Mouse (Mus musculus): Measurements from ENCODE around the gene Pkp4. TPM values are rescaled to one million over a fixed set of nuclear protein-coding genes. Genes with fewer than 3 reads are reported as not detected.
"Not testable (repeated sequence)": the region's sequence is repeated elsewhere in the genome, so short reads cannot be mapped to it uniquely, and the experiment has no call there.

Pkp4 gene
- total RNA-seq, 2 experiments from 2014 or later, result 19.6 to 32.3 TPM

DNA sequence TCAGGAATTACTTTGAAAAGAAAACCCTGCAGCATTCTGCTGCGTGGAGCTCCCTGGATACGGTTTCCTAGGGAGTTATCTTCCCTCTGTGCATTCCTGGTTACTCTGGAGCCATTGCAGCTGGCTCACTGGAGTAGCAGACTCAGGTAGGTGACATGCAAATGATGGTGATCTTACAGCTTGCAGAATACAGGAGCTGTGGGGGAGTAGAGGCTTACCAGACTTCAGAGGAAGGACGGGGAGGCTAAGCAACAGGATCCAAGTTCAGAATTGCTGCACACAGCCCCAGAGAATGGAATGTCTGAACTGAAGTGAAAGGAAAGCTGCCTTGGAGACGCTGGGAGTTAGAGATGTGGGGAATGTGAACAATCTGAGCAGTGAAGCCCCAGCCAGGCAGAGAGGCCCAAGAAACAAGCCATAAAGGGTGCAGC is 200.7 kb downstream of the Pkp4 start:
- DNase-seq, result no peak
- intact Hi-C loops (cut with DNase I), result no loop called here

DNA sequence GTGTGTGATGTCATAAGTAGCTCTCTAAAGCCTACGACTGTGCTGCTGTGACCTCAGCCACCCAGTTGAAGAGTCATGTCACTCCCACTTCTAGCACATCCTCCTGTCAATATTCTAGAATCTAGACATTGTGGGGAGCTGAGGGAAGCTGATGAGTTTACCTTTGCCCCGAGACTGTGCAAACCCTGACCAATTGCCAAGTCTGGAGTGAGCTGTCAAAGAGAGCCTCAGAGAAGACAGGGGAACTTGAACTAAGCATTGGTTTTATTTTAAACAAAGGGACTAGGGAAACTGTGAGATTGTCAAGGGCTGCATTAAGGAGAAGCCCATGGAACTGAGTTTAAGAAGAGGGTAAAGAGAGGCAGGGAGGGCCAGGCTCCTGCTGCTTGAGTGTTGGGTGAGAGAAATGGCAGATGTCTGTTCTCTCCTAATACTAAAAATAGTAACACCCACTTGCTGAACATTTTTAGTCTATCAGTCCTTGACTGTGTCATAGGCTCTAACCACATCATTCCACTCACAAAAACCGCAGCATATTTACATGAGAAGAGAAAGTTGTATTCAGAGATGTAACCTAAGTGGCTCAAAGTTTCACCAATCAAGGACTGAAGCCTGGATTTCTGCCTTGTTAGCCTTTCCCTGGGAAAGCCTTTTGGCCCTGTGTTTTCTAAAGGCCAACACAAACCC is 203.6 kb downstream of the Pkp4 start:
- intact Hi-C loops (cut with DNase I), result no loop called here
- no peak for DNase-seq

DNA sequence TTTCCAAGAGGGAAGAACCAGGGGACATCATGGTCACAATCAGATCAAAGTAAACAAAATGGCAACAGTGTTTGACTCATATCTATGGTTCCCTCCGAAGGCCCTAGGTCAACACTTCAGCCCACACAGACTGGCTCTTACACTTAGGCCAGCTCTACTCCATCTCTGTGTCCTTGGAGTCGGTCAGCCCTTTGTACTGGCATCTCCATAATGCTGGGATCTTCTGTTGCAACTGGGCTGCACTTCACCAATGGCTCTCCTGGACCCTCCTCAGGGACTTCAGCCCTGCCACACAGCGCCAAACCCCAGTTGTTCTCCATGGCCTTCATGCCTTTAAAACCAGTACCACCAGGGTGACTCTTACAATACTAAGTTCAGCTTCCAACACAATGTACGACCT is 206.5 kb downstream of the Pkp4 start:
- intact Hi-C loops (cut with DNase I), result no loop called here
- no peak for DNase-seq

DNA sequence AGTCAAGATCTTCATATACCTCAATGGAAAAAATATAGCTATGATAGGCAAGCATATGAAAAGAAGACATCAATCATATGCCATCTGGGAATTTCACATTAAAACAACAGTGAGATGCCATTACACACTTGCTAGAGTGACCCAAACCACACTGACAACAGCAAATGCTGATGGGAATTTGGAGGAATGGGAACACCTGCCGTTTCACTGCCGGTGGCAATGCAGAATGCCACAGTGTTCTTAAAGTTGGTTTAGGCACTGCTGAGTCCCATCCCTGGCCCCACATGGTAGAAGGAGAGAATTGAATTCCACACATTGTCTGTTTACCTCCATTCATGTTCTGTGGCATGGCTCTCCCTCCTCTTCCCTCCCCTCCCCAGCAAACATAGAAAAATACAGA is 212.5 kb downstream of the Pkp4 start:
- intact Hi-C loops (cut with DNase I), result no loop called here
- DNase-seq, result no peak

DNA sequence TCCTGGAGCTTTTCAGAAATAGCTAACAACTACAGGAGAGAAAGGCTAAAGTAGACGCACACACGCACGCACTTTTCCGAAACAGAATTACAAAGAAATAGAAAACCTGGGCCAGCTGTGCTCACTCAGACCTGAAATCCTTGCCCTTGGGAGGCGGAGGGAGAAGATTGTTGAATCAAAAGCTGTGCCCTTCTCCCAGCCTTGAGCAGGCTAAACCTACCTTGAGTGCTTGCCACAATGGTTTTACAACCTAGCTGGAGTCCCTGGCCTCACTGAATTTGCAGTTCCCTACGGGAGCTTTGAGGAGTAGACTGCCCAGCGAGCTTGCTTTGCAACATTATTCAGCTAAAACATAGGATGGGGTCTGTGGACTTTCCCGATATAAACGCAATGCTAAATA is 217.4 kb downstream of the Pkp4 start:
- no peak for DNase-seq
- intact Hi-C loops (cut with DNase I), result no loop called here

DNA sequence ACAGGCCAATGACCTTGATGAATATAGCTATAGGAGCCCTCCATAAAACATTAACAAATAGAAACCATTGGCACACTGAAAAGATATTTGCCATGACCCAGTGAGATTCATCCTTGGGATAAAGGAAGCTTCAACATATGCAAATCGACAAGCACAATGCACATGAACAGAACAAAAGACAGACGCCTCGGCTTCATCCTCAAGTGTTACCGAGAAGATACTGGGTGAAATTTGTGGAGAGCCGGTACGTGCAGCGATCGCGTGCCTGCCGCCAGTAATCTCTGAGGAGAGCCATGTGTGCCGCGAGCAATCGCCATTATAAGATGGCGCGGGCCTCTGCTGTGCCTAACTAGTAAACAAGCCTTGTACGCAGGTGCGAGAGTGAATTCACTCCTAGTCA is 218.2 kb downstream of the Pkp4 start:
- intact Hi-C loops (cut with DNase I); DNase-seq: not testable (repeated sequence)

DNA sequence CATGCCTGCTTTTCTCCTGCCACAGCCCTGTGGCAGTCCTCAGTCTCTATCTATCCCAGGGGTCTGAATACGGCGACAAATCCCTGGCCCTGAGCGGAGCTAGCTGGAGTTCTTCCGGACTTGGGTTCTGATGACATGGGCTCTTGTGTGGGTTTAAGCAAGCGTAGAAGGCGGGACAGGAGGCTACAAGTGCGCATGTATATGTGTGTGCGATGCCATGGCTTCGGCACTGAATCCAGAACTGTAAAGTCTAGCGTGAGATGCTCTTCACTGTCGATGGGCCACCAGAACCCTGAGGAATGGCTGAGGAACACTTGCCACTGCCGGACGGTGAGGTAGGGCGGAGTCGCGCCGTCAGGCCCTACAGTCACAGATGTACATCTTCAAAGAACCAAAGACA is 222.6 kb downstream of the Pkp4 start:
- intact Hi-C loops (cut with DNase I), result no loop called here
- DNase-seq, result no peak

DNA sequence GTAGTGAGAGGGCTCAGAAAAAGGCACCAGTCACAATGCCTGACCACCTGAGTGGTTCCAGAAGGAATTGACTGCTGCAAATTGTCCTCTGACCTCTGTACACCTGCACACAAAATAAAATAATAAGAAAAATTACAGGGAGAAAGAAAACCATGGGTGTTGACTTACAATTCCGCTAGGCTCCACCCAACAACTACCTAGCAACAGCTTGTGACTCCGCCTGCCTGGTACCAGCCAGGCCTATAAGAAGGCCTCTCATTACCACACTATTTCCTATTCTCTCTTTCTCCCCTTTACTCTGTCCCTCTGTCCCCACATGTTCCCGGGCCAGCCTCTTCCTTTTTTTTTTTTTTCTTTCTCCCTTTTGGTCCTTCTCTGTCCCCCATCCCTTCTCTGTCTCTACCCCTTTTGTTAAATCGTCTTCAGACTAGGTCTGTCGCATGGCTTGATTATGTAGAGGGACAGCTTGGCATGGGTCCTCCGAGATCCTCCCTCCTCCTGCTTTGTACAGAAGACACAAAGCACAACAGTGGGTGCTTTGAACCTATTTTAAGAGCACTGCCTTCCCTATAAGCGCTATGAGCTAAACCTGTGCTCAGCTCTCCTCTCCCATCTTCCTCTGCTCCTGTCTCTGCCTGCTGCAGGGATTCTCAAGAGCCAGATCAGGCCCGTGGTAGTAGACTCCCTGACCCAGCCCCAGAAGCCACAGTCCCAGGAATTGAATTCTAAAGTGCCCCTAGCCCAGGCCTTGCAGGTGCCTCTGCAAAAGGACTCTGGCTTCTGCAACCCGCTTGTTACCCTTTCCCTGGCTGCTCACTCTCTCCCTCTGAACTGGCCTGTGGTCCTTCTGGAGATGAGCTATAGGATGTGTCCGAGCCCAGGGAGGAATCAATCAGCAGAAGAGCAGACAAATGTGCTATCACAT is 223.5 kb downstream of the Pkp4 start:
- DNase-seq, result no peak
- intact Hi-C loops (cut with DNase I), result no loop called here

DNA sequence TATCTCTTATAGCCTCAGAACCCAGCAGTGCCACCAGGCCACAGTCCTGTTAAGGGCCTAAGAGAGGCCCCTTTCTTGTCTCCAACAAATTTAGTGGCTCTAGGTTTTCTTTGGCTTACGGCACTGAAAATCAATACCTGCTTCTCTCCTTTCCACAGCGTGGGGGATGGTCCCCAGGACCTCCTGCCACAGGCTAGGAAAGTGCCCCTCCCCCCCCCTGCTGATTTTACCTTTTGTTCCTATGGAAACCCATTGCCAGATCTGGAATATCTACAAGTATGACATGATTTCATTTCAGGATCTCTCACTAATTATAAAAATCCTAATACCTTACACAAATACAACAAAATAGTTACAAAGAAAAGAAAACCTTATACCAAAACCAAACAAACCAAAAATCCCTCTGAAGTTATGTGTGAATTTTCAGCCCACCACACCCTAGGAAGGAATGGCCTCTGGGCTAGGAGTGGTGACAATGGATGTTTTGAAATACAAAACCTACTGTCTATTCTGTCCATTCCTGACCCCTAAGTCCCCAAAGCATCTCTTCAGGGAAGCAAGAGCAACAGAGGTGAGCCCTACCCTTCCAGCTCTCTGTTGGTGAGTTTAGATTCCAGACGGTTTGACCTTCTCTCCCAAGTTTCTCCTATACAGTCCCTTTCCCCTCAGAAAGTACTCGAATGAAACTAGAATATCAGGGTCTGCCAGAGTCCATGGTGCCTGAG is 224.7 kb downstream of the Pkp4 start:
- intact Hi-C loops (cut with DNase I), result no loop called here
- DNase-seq, result no peak

DNA sequence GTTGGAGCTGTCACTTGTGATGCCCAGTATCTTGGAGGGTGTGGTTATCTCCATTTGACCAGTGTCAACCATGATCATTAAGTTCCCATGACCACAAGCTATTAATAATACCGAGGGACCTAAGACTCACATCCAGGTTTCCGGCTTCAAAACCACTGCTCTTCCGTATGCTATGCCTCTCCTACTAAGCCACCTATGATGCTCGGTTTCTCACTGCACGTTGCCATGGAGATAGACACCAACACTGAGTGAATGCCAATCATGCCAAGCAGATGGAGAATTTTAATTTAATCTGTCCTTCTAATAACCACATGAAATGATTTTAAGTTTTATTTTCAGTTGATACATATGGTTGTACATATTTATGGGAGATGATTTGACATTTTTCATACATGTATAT is 229.3 kb downstream of the Pkp4 start:
- intact Hi-C loops (cut with DNase I), result no loop called here
- DNase-seq, result no peak

DNA sequence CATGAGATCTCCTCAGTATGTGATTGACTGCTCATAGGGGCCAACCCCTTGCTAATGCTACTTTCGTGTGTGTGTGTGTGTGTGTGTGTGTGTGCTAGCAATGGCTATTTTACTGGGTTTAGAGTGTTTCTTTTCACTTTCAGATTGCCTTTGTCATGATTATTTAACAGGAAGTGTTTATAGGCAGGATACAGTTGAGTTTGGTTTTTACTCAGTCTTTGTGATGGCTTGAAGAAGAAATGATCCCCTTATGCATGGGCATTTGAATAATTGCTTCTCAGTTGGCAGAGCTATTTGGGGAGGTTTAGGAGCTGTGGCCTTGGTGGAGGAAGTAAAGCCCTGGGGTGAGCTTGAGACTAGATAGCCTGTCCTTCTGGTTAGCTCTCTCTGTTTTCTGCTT is 232.5 kb downstream of the Pkp4 start:
- no peak for DNase-seq

DNA sequence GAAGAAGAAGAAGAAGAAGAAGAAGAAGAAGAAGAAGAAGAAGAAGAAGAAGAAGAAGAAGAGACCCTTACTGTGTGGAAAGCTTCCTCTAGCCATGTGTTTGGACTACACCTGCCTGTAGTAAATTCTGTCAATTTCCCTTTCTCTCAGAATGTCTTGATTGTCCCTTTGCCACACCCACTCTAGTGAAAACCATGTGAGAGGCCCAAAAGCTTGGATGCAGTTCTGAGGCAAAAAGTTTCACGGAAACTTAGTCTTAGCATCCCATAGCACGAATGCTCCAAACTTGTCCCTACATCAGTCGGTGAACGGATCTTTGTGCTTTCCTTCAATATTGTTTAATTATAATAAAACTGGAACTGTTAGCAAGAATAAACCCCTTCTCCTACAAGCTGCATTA is 234.0 kb downstream of the Pkp4 start:
- intact Hi-C loops (cut with DNase I), result no loop called here
- no peak for DNase-seq

More for the DNA sequence above, 232.5 kb downstream of the Pkp4 start:
- intact Hi-C loops (cut with DNase I), result no loop called here

DNA sequence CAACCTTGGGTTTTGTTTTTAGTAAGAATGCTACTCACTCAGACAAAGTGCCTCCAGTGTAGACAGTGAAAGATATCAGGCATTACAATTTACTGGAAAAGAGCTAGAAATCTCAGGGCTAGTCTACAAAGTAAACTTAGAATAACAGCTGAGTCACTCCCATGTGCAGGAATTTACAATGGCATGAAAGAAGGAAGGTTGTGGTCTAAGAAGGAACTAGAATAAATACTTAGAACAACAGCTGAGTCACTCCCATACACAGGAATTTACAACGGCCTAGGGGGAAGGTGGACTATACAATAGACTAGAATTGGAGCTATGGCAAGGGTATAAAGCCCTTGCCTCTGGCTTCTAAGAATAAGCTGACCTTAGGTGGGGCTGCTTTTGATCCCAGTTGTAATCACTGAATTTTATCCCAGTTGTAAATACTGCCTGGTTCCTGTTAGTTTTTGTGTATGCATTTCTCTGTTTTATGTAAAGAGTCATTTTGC is 234.6 kb downstream of the Pkp4 start:
- DNase-seq; intact Hi-C loops (cut with DNase I): not testable (repeated sequence)

DNA sequence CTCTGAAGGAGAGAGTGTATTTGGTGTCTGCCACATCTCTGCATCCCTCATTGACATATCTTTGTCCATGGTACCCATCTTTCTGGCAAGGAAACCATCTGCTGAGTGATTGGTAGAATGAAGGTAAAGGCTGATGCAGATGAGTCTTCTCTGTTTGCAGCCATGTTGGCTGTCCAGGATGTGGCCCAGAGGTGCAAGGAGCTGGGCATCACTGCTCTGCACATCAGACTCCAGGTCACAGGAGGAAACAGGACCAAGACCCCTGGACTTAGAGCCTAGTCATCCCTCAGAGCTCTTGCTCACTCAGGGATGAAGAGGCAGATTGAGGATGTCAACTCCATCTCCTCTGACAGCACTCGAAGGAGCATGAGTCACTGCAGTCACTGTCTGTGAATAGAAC is 235.9 kb downstream of the Pkp4 start:
- no peak for DNase-seq
- intact Hi-C loops (cut with DNase I), result no loop called here

DNA sequence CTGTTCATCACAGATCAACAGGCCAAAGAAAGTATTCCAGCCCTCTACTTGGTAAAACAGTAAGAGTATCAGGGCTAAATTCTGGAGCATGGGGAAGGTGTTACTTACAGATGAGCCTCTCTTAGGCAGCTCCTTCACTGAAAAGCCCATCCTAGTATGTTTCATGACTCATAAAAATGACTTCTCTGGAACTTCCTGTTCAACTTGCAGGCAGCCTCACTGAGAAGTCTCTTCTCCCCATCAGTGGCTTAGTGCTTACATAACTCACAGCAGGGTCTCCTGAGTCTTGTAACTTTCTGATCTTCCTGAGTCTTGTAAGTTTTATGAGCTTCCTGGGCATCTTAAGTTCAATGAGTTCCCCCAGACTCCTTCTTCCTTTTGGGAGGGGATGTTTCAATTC is 236.9 kb downstream of the Pkp4 start:
- DNase-seq, result no peak
- intact Hi-C loops (cut with DNase I), result no loop called here

DNA sequence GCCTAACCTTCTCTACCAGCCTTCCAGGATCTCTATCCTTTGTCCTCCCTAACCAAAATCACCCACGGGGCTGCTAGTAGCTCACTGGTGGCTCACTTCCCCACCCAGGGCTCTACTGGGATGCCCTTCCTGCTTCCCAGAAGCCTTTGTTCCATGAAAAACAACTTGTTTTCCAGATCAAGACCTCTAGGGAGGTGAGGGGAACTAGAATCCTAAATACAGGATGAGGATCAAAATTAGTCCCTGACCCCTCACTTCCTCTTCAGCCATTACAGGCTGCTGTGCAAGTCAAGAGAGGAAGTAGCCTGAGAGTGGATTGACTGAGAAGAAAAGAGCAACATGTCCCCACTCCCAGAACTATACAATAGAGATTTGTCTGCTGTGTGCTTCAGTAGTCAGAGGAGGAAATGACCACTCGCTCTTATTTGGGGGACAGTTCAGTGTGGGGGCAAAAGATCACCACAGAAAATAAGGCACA is 240.3 kb downstream of the Pkp4 start:
- DNase-seq, result no peak

DNA sequence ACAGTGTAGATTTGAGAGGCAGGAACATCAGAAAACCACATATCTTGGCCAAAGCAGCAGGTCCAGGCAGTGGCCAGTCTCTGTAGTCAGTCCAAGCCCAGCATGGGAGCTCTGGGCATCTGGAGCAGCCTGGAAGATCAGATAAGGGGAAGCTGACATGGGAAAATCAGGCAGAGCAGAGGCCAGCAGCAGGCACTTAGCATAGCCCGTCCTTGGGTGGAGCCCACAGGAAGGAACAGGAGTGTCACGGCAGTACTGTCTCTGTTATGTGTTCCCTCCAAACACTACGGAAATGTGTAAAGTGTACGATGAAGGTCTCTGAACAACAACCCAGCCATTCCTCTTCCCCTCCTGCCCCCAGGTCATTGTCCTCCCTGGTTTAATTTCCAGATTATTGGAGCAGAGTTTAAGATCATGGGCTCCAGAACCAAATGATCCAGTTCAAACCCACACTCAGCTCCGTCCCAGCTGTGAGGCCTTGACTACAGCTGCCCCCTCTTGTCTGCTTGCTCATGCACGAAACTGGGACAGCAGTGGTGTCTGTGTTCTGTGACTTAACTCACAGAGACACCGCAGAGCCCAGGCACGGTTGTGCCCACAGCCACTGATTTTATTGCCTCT is 241.3 kb downstream of the Pkp4 start:
- no peak for DNase-seq
- intact Hi-C loops (cut with DNase I), result no loop called here

More for the DNA sequence above, 240.3 kb downstream of the Pkp4 start:
- intact Hi-C loops (cut with DNase I), result no loop called here

DNA sequence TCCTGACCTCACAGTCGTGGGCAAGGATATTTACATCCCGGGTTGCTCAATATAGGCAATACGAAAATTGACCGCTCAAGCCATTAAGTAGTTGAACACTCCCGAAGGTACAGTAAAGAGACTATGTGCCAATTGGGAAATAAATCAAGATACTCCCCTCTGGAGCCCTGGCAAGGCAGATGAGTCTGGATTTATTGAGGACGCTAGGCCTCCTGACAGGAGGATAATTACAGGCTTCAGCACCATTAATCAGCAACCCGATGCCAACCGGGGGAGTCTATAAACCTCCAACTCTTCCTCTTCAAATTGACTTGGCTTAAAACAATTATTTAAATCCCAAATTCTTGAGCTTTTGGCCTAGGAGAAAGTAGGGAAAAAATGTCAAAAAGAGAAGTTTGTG is 243.4 kb downstream of the Pkp4 start:
- intact Hi-C loops (cut with DNase I), result no loop called here
- DNase-seq, result no peak

Measured in gastrocnemius, postnatal 36 days (tissue).